Comparison of ENCODE assay signal across 21 mouse cellular contexts in genomic region chr10:89868836-89869235, GRCm38 (mm10). TPM values are rescaled to one million over a fixed set of nuclear protein-coding genes. Genes with fewer than 3 reads are reported as not detected.
DNase-seq lines count a peak whose midpoint lies in the region; ATAC-seq lines count a peak whose summit lies in the region.
"Had no signal": no experiment of that assay in that cellular context is flagged by ENCODE, and none has a peak within 500 bp of the region (broad histone marks: within the 10 kb centered on the region; RNA-seq: fewer than 3 reads in every experiment).

No protein-coding gene starts in this region.

- DNase-seq in kidney, postnatal 36 days = no peak
- no peak for DNase-seq in cerebellum, adult 9-11 months
- DNase-seq in embryo, embryonic 10 days (ENCODE audit: low spot score) = no peak
- DNase-seq: adrenal gland, adult 8-10 months; adrenal gland, postnatal 14 days; adrenal gland, postnatal 36 days; B cell, adult 2 months; cerebellum, adult 11-12 months; cerebellum, adult 2 months; cerebellum, adult 9-10 months; cerebellum, postnatal 14 days; cerebellum, postnatal 36 days; embryo, embryonic 11 days had no signal

- peak; percentile 47 for ATAC-seq in common myeloid progenitor, adult 5-6 weeks (replicated peaks; ENCODE audit: low read depth, poor library complexity, severe bottlenecking)
- ATAC-seq in hematopoietic stem cell, adult 5-6 weeks (replicated peaks in 1 of 2; ENCODE audit: insufficient read depth in 1 of 2, low FRiP score in 2 of 2, low TSS enrichment in 1 of 2, low read depth in 1 of 2, poor library complexity in 2 of 2, severe bottlenecking in 2 of 2) = peak; percentile 42 to 59; a peak in 3 of 4 replicates
- peak; percentile 64 for ATAC-seq in megakaryocyte progenitor cell, adult 5-6 weeks (replicated peaks; ENCODE audit: poor library complexity)
- ATAC-seq: activated CD4-positive, CD25-positive, alpha-beta regulatory T cell, adult 4 months; CD4-positive, CD25-positive, alpha-beta regulatory T cell, adult 4 months; forebrain, embryonic 14.5 days; forebrain, embryonic 16.5 days; Patski had no signal

RNA-seq across cellular contexts. Expression of gene Anks1b, which starts 4.5 kb away (rescaled TPM):
- not detected in 2 replicates for total RNA-seq in common myeloid progenitor, adult 5-6 weeks (2017)
- not detected in 2 replicates for total RNA-seq in hematopoietic stem cell, adult 5-6 weeks (2017)
- not detected in 2 replicates for total RNA-seq in megakaryocyte progenitor cell, adult 5-6 weeks (2015)
- not detected in 2 replicates for total RNA-seq in megakaryocyte progenitor cell, adult 5-6 weeks (2017)
